Comparison of ENCODE assay signal across 31 mouse cellular contexts in the genomic region with DNA sequence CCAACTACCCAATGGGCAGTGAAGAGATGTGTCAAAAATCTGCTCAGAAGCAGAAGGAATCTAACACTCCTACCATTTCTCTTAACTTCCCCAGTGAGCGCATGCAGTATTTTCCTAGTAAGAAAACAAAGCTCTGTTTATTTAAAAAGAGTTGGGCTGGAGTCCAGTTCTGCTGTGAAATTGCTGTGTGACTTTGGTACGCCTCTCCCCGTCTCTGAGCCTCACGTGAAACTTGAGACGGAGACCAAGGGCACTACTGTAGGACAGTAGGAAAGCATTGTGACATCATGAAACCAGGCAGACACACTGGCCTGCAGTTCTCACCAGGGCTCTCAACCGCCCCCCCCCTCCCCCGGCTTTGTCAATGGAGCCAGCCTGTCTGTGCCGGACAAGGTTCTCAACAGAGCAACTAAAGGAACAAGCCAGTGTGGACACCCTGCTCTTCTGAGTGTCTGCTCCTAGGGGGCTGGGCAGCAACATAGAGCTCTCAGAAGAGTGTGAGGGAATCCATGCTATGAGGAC. TPM values are rescaled to one million over a fixed set of nuclear protein-coding genes. Genes with fewer than 3 reads are reported as not detected.
DNase-seq lines count a peak whose midpoint lies in the region; ATAC-seq and TF ChIP-seq lines count a peak whose summit lies in the region.
"Had no signal": no experiment of that assay in that cellular context is flagged by ENCODE, and none has a peak within 500 bp of the region (broad histone marks: within the 10 kb centered on the region; RNA-seq: fewer than 3 reads in every experiment).

No protein-coding gene starts in this region.

- no peaks in the 10 kb centered on the region for H3K79me2 ChIP-seq in liver, adult 2 months (ENCODE audit: control insufficient read depth, insufficient read depth, low read length)

- no peaks in the 10 kb centered on the region for H3K27me3 ChIP-seq in heart, embryonic 10.5 days (ENCODE audit: insufficient read depth, poor library complexity, severe bottlenecking)
- H3K27me3 ChIP-seq in liver, adult 2 months (ENCODE audit: control insufficient read depth, insufficient read depth, low read length), result no peaks in the 10 kb centered on the region
- no peaks in the 10 kb centered on the region for H3K27me3 ChIP-seq in liver, embryonic 12.5 days (replicated peaks)
- no peaks in the 10 kb centered on the region for H3K27me3 ChIP-seq in stomach, postnatal 0 days (ENCODE audit: control insufficient read depth, insufficient read depth, low read length)
- H3K27me3 ChIP-seq: embryonic facial prominence, embryonic 12.5 days; hindbrain, embryonic 13.5 days; limb, embryonic 15.5 days; stomach, embryonic 15.5 days had no signal

- peak overlapping the region; percentile 39; the same call in 1 of the 2 replicates for H3K27ac ChIP-seq in heart, embryonic 10.5 days
- no peak overlapping the region for H3K27ac ChIP-seq in liver, adult 2 months (replicated peaks; ENCODE audit: insufficient read depth, low read depth, low read length)
- no peak overlapping the region for H3K27ac ChIP-seq in liver, embryonic 12.5 days
- H3K27ac ChIP-seq in stomach, postnatal 0 days (replicated peaks), result no peak overlapping the region
- H3K27ac ChIP-seq: embryonic facial prominence, embryonic 12.5 days; heart, adult 2 months; hindbrain, embryonic 13.5 days; kidney, postnatal 0 days; limb, embryonic 10.5 days; limb, embryonic 15.5 days; stomach, embryonic 15.5 days had no signal

- peaks cover 37% of the 10 kb centered on the region for H3K36me3 ChIP-seq in heart, embryonic 10.5 days
- peaks cover 11% of the 10 kb centered on the region for H3K36me3 ChIP-seq in liver, adult 2 months (ENCODE audit: control insufficient read depth, insufficient read depth, low read length)
- peaks cover 61% of the 10 kb centered on the region for H3K36me3 ChIP-seq in liver, embryonic 12.5 days
- no peaks in the 10 kb centered on the region; the same call in 1 of the 2 replicates for H3K36me3 ChIP-seq in stomach, postnatal 0 days (ENCODE audit: control insufficient read depth, insufficient read depth, low read length)

- TF ChIP-seq POLR2A in liver, adult 2 months (IDR thresholded peaks at IDR 0.05; ENCODE audit: extremely low read depth, insufficient read depth, low read length), result no peak
- TF ChIP-seq POLR2A in lung, adult 2 months (IDR thresholded peaks at IDR 0.05; ENCODE audit: borderline replicate concordance, extremely low read depth, low read depth, low read length), result no peak

- H3K9me3 ChIP-seq in heart, embryonic 10.5 days, result no peaks in the 10 kb centered on the region
- H3K9me3 ChIP-seq in liver, embryonic 12.5 days (replicated peaks), result no peaks in the 10 kb centered on the region
- no peaks in the 10 kb centered on the region for H3K9me3 ChIP-seq in stomach, postnatal 0 days (ENCODE audit: control insufficient read depth, low read length)
- H3K9me3 ChIP-seq: embryonic facial prominence, embryonic 12.5 days; G1E; hindbrain, embryonic 13.5 days; limb, embryonic 10.5 days; limb, embryonic 15.5 days; stomach, embryonic 15.5 days had no signal

- no peak for TF ChIP-seq EP300 in stomach, postnatal 0 days (optimal IDR thresholded peaks at IDR 0.05)

- peaks cover 10% of the 10 kb centered on the region; the same call in 1 of the 2 replicates for H3K4me1 ChIP-seq in heart, embryonic 10.5 days
- H3K4me1 ChIP-seq in liver, adult 2 months (ENCODE audit: control insufficient read depth, insufficient read depth, low read length), result peaks cover 2% of the 10 kb centered on the region; the same call in 1 of the 2 replicates
- no peaks in the 10 kb centered on the region for H3K4me1 ChIP-seq in liver, embryonic 12.5 days
- H3K4me1 ChIP-seq in lung, adult 2 months (ENCODE audit: control insufficient read depth, insufficient read depth, low read length), result no peaks in the 10 kb centered on the region
- H3K4me1 ChIP-seq in stomach, postnatal 0 days (replicated peaks; ENCODE audit: control insufficient read depth, insufficient read depth), result no peaks in the 10 kb centered on the region
- H3K4me1 ChIP-seq: hindbrain, embryonic 13.5 days; limb, embryonic 10.5 days; limb, embryonic 15.5 days; stomach, embryonic 15.5 days had no signal

- DNase-seq in heart, embryonic 10.5 days (ENCODE audit: low spot score), result no peak
- no peak for DNase-seq in heart, adult 9 months (ENCODE audit: low spot score in 2 of 2)
- peak; percentile 67 for DNase-seq in liver, adult 2 months (ENCODE audit: extremely low read depth, low read depth, low spot score)
- DNase-seq in lung, postnatal 36 days, result peak; percentile 30
- no peak for DNase-seq in lung, adult 2 months
- DNase-seq in stomach, postnatal 0 days (ENCODE audit: low spot score), result no peak
- DNase-seq: adrenal gland, postnatal 10 days; cerebellum, adult 11-12 months; cerebellum, adult 9-11 months; embryo, embryonic 11 days; heart, adult 2 months; heart, postnatal 36 days; kidney, adult 18-20 months; kidney, postnatal 4 days; right cerebral cortex, postnatal 25 days; thymus, adult 2 months; thymus, postnatal 36 days had no signal

- 65% methylated on average over 8 of the region's 8 CpGs for WGBS in heart, embryonic 10.5 days
- WGBS in liver, adult 2 months, result 35% methylated on average over 8 of the region's 8 CpGs
- 84% methylated on average over 8 of the region's 8 CpGs for WGBS in liver, embryonic 12.5 days (ENCODE audit: insufficient replicate concordance)
- WGBS in lung, adult 2 months, result 38% methylated on average over 8 of the region's 8 CpGs
- 65% methylated on average over 8 of the region's 8 CpGs for WGBS in stomach, postnatal 0 days

- TF ChIP-seq CTCF in liver, adult 2 months (IDR thresholded peaks at IDR 0.05; ENCODE audit: low read depth, low read length), result no peak
- TF ChIP-seq CTCF in lung, adult 2 months (IDR thresholded peaks at IDR 0.05; ENCODE audit: insufficient read depth, low read length), result no peak
- TF ChIP-seq CTCF in stomach, postnatal 0 days (IDR thresholded peaks at IDR 0.05; ENCODE audit: low read depth), result no peak

- no peak overlapping the region for H3K4me2 ChIP-seq in liver, embryonic 12.5 days
- H3K4me2 ChIP-seq in stomach, postnatal 0 days (replicated peaks; ENCODE audit: low read depth), result no peak overlapping the region
- H3K4me2 ChIP-seq: embryonic facial prominence, embryonic 12.5 days; hindbrain, embryonic 13.5 days; limb, embryonic 15.5 days; stomach, embryonic 15.5 days had no signal

- no peak overlapping the region for H3K4me3 ChIP-seq in heart, embryonic 10.5 days
- no peak overlapping the region for H3K4me3 ChIP-seq in liver, adult 2 months (ENCODE audit: insufficient read depth, low read depth, low read length)
- no peak overlapping the region for H3K4me3 ChIP-seq in liver, embryonic 12.5 days
- no peak overlapping the region for H3K4me3 ChIP-seq in lung, adult 2 months (replicated peaks; ENCODE audit: extremely low read depth, low read depth, low read length)
- no peak overlapping the region for H3K4me3 ChIP-seq in stomach, postnatal 0 days (ENCODE audit: low read depth, low read length)
- H3K4me3 ChIP-seq: embryonic facial prominence, embryonic 12.5 days; heart, adult 2 months; hindbrain, embryonic 13.5 days; limb, embryonic 10.5 days; limb, embryonic 15.5 days; stomach, embryonic 15.5 days had no signal

- H3K9ac ChIP-seq in liver, adult 2 months (ENCODE audit: low read depth, low read length), result no peak overlapping the region
- no peak overlapping the region for H3K9ac ChIP-seq in liver, embryonic 12.5 days
- H3K9ac ChIP-seq in stomach, postnatal 0 days (ENCODE audit: low read length), result no peak overlapping the region
- H3K9ac ChIP-seq: embryonic facial prominence, embryonic 12.5 days; hindbrain, embryonic 13.5 days; limb, embryonic 15.5 days; stomach, embryonic 15.5 days had no signal

- no peak for ATAC-seq in liver, embryonic 12.5 days
- peak; percentile 43 for ATAC-seq in stomach, postnatal 0 days (ENCODE audit: low FRiP score, low TSS enrichment)
- ATAC-seq: forebrain, embryonic 14.5 days; midbrain, embryonic 16.5 days had no signal

RNA-seq across cellular contexts. Expression of a gene that starts 14.3 kb away (rescaled TPM):
- 17.2 and 17.3 TPM in 2 replicates for polyA plus RNA-seq in heart, embryonic 10.5 days (2016; fragmentation: Nextera tagmentation; extraction: Ambion mirVana)
- total RNA-seq in liver, adult 2 months (2014; rRNA removed), result 16.3 and 29.3 TPM in 2 replicates
- 24.5 and 25.1 TPM in 2 replicates for polyA plus RNA-seq in liver, adult 2 months (2012; rRNA removed)
- 16.8 and 17.3 TPM in 2 replicates for polyA plus RNA-seq in liver, embryonic 12.5 days (2016; fragmentation: Nextera tagmentation; extraction: Ambion mirVana)
- polyA plus RNA-seq in lung, adult 2 months (2012; rRNA removed), result 25.9 and 26.1 TPM in 2 replicates
- polyA plus RNA-seq in stomach, postnatal 0 days (2015; fragmentation: Nextera tagmentation; extraction: Ambion mirVana), result 8.8 and 9.4 TPM in 2 replicates

RNA-seq across cellular contexts. Expression of a gene that starts 28.6 kb away (rescaled TPM):
- 10.2 and 14.7 TPM in 2 replicates for polyA plus RNA-seq in heart, embryonic 10.5 days (2016; fragmentation: Nextera tagmentation; extraction: Ambion mirVana)
- total RNA-seq in liver, adult 2 months (2014; rRNA removed), result 0.20 TPM in 1 of 2 replicates, not detected in the other
- polyA plus RNA-seq in liver, adult 2 months (2012; rRNA removed), result 0.31 and 0.51 TPM in 2 replicates
- polyA plus RNA-seq in liver, embryonic 12.5 days (2016; fragmentation: Nextera tagmentation; extraction: Ambion mirVana), result 1.2 and 1.4 TPM in 2 replicates
- 2.1 and 2.6 TPM in 2 replicates for polyA plus RNA-seq in lung, adult 2 months (2012; rRNA removed)
- 4.1 and 4.9 TPM in 2 replicates for polyA plus RNA-seq in stomach, postnatal 0 days (2015; fragmentation: Nextera tagmentation; extraction: Ambion mirVana)
- total RNA-seq: G1E; neutrophil, adult 5-6 weeks had no signal
- polyA plus RNA-seq: G1E had no signal

RNA-seq across cellular contexts. Expression of a gene that starts 32.5 kb away (rescaled TPM):
- polyA plus RNA-seq in heart, embryonic 10.5 days (2016; fragmentation: Nextera tagmentation; extraction: Ambion mirVana), result 1.6 and 2.0 TPM in 2 replicates
- total RNA-seq in liver, adult 2 months (2014; rRNA removed), result 8.5 and 10.8 TPM in 2 replicates
- 0.75 and 0.89 TPM in 2 replicates for polyA plus RNA-seq in liver, adult 2 months (2012; rRNA removed)
- 1.1 and 2.8 TPM in 2 replicates for polyA plus RNA-seq in liver, embryonic 12.5 days (2016; fragmentation: Nextera tagmentation; extraction: Ambion mirVana)
- polyA plus RNA-seq in lung, adult 2 months (2012; rRNA removed), result 12.1 and 21.0 TPM in 2 replicates
- polyA plus RNA-seq in stomach, postnatal 0 days (2015; fragmentation: Nextera tagmentation; extraction: Ambion mirVana), result 11.4 and 11.9 TPM in 2 replicates

RNA-seq across cellular contexts. Expression of a gene that starts 59.3 kb away (rescaled TPM):
- polyA plus RNA-seq in heart, embryonic 10.5 days (2016; fragmentation: Nextera tagmentation; extraction: Ambion mirVana), result 0.15 and 0.26 TPM in 2 replicates
- not detected in 2 replicates for total RNA-seq in liver, adult 2 months (2014; rRNA removed)
- polyA plus RNA-seq in liver, adult 2 months (2012; rRNA removed), result not detected in 2 replicates
- polyA plus RNA-seq in liver, embryonic 12.5 days (2016; fragmentation: Nextera tagmentation; extraction: Ambion mirVana), result not detected in 2 replicates
- polyA plus RNA-seq in lung, adult 2 months (2012; rRNA removed), result 0.37 and 0.52 TPM in 2 replicates
- 0.10 and 0.12 TPM in 2 replicates for polyA plus RNA-seq in stomach, postnatal 0 days (2015; fragmentation: Nextera tagmentation; extraction: Ambion mirVana)
- total RNA-seq: G1E; layer of hippocampus, postnatal 25 days; neutrophil, adult 5-6 weeks had no signal
- polyA plus RNA-seq: G1E; kidney, postnatal 0 days; limb, embryonic 10.5 days; liver, embryonic 16.5 days; neural tube, embryonic 11.5 days had no signal

Comparison
In these comparisons a context has a peak if more than half of its experiments do, and no peak if none do; other contexts are left out.
1. DNase-seq: peak in liver, adult 2 months (single experiment) and lung, postnatal 36 days (single experiment); none in heart, embryonic 10.5 days (single experiment), heart, adult 9 months (0 of 2), lung, adult 2 months (single experiment) and stomach, postnatal 0 days (single experiment).